Mouse (Mus musculus) gastrocnemius, postnatal 4 days (tissue): Measurements from ENCODE around the gene Slc41a1. TPM values are rescaled to one million over a fixed set of nuclear protein-coding genes. Genes with fewer than 3 reads are reported as not detected.
A peak's percentile ranks its signal among the peaks of the same experiment; 100 is the strongest.

ENCODE experiments used
- DNase-seq, 2 experiments: peaks; one replicate each; pipeline ENCODE4 v3.0.0; 2021 to 2022; ENCODE audit warnings: low spot score in 2 of 2, mixed read lengths in 2 of 2
- total RNA-seq, 2 experiments: library from RNA; stranded (reverse); gene quantifications; 2 replicates each; pipeline ENCODE4 v1.2.3; 2021

Gene Slc41a1
- total RNA-seq, 2 experiments from 2014 or later, result 78.7 to 86.6 TPM

- DNase-seq, result no peak
These were observed 2.6 kb upstream of the Slc41a1 start for GRCm38 (mm10) chr1:131824528-131825181.

- DNase-seq, result peak; percentile 91 to 92
These were observed 530 bp downstream of the Slc41a1 start for GRCm38 (mm10) chr1:131827787-131828258.

- DNase-seq, result peak in 1 of 2 experiments; percentile 29
These were observed 1.2 kb downstream of the Slc41a1 start for GRCm38 (mm10) chr1:131828297-131829126.

GRCm38 (mm10) chr1:131829279-131829678, 2.0 kb downstream of the Slc41a1 start:
- DNase-seq, result no peak

- DNase-seq, result no peak
These were observed 3.3 kb downstream of the Slc41a1 start for GRCm38 (mm10) chr1:131830561-131830960.

- DNase-seq, result no peak
These were observed 3.8 kb downstream of the Slc41a1 start for GRCm38 (mm10) chr1:131830971-131831641.

- no peak for DNase-seq
These were observed 9.7 kb downstream of the Slc41a1 start for GRCm38 (mm10) chr1:131837035-131837434.

GRCm38 (mm10) chr1:131838542-131838941, 11.2 kb downstream of the Slc41a1 start:
- DNase-seq, result no peak

GRCm38 (mm10) chr1:131839279-131839678, 12.0 kb downstream of the Slc41a1 start:
- no peak for DNase-seq

GRCm38 (mm10) chr1:131842221-131842620, 14.9 kb downstream of the Slc41a1 start:
- DNase-seq, result no peak

- DNase-seq, result no peak
These were observed 16.5 kb downstream of the Slc41a1 start for GRCm38 (mm10) chr1:131843758-131844157.

- DNase-seq, result no peak
These were observed 17.6 kb downstream of the Slc41a1 start for GRCm38 (mm10) chr1:131844883-131845282.

- DNase-seq, result peak in 1 of 2 experiments; percentile 61
These were observed 19.0 kb downstream of the Slc41a1 start for GRCm38 (mm10) chr1:131846255-131846654.

- no peak for DNase-seq
These were observed 34.5 kb downstream of the Slc41a1 start for GRCm38 (mm10) chr1:131861811-131862210.

GRCm38 (mm10) chr1:131865596-131865995, 38.3 kb downstream of the Slc41a1 start:
- DNase-seq, result no peak

GRCm38 (mm10) chr1:131866304-131866999, 39.2 kb downstream of the Slc41a1 start:
- DNase-seq, result no peak

GRCm38 (mm10) chr1:131867093-131867945, 40.0 kb downstream of the Slc41a1 start, which contains the start of gene Rab29:
TSS of gene Rab29 (plus strand) at chr1:131867224.
- DNase-seq, result peak; percentile 76 to 93

GRCm38 (mm10) chr1:131867946-131868290, 40.6 kb downstream of the Slc41a1 start:
- no peak for DNase-seq

- no peak for DNase-seq
These were observed 42.3 kb downstream of the Slc41a1 start for GRCm38 (mm10) chr1:131869561-131869960.

- DNase-seq, result no peak
These were observed 45.6 kb downstream of the Slc41a1 start for GRCm38 (mm10) chr1:131872856-131873255.
